ENCODE assay signal across 8 mouse cellular contexts in genomic region chr14:57423432-57424211, GRCm38 (mm10). TPM values are rescaled to one million over a fixed set of nuclear protein-coding genes. Genes with fewer than 3 reads are reported as not detected.
DNase-seq lines count a peak whose midpoint lies in the region; ATAC-seq and TF ChIP-seq lines count a peak whose summit lies in the region.

TSS of gene Ift88 (plus strand) at chr14:57424062.

- no peaks in the 10 kb centered on the region for H3K36me3 ChIP-seq in embryonic facial prominence, embryonic 14.5 days (ENCODE audit: control insufficient read depth, insufficient read depth, low read length)
- no peaks in the 10 kb centered on the region for H3K36me3 ChIP-seq in heart, adult 2 months (ENCODE audit: control insufficient read depth, insufficient read depth, low read length)
- no peaks in the 10 kb centered on the region for H3K36me3 ChIP-seq in limb, embryonic 13.5 days
- H3K36me3 ChIP-seq in midbrain, embryonic 16.5 days (ENCODE audit: control insufficient read depth, insufficient read depth, low read length), result no peaks in the 10 kb centered on the region

- H3K27me3 ChIP-seq in embryonic facial prominence, embryonic 14.5 days (replicated peaks; ENCODE audit: control insufficient read depth, insufficient read depth, low read length), result no peaks in the 10 kb centered on the region
- H3K27me3 ChIP-seq in heart, adult 2 months (ENCODE audit: control insufficient read depth, insufficient read depth, low read length), result no peaks in the 10 kb centered on the region
- H3K27me3 ChIP-seq in limb, embryonic 13.5 days, result peaks cover 2% of the 10 kb centered on the region; the same call in 1 of the 2 replicates
- H3K27me3 ChIP-seq in midbrain, embryonic 16.5 days (ENCODE audit: control insufficient read depth, insufficient read depth, low read depth, low read length), result no peaks in the 10 kb centered on the region

- peak; percentile 99 for ATAC-seq in embryonic facial prominence, embryonic 14.5 days (ENCODE audit: low read depth)
- ATAC-seq in limb, embryonic 13.5 days (ENCODE audit: low FRiP score, low read depth), result peak; percentile 98
- peak; percentile 100 for ATAC-seq in midbrain, embryonic 16.5 days

- intact Hi-C loops in heart, adult 2 months (cut with DNase I), result loop anchor here (2.0 to 10.0 kb wide), 3 partner anchors 25 to 324 kb away; partner anchors contain the start of genes Cryl1 and Gm49361

- H3K4me2 ChIP-seq in embryonic facial prominence, embryonic 14.5 days (ENCODE audit: low read depth, low read length), result peak within 1 kb of the TSS; percentile 70
- H3K4me2 ChIP-seq in limb, embryonic 13.5 days (replicated peaks), result peak within 1 kb of the TSS; percentile 76
- H3K4me2 ChIP-seq in midbrain, embryonic 16.5 days (ENCODE audit: low read length), result peak within 1 kb of the TSS; percentile 77

- TF ChIP-seq EP300 in heart, adult 2 months (IDR thresholded peaks at IDR 0.05; ENCODE audit: insufficient read depth, low read depth, low read length), result peak; percentile 26; the same call in 1 of the 2 replicates

- DNase-seq in 3134 (ENCODE audit: extremely low read depth, insufficient read length, low spot score), result peak; percentile 91
- peak; percentile 71 to 88 for DNase-seq in adrenal gland, postnatal 4 days (ENCODE audit: low spot score in 2 of 2)
- peak; percentile 96 for DNase-seq in embryonic facial prominence, embryonic 14.5 days (ENCODE audit: low spot score)
- peak; percentile 95 to 97 for DNase-seq in heart, adult 2 months
- peak; percentile 89 to 93 for DNase-seq in kidney, adult 8-10 months
- DNase-seq in spleen, postnatal 10 days (ENCODE audit: low spot score in 2 of 2), result peak; percentile 75 to 89

- 0 out of 2 replicates have a peak, but pooled peaks cover 3% of the 10 kb centered on the region for H3K4me1 ChIP-seq in embryonic facial prominence, embryonic 14.5 days (ENCODE audit: control insufficient read depth, insufficient read depth, low read length)
- H3K4me1 ChIP-seq in heart, adult 2 months (ENCODE audit: control insufficient read depth, insufficient read depth, low read length), result peaks cover 1% of the 10 kb centered on the region; the same call in 1 of the 2 replicates
- peaks cover 11% of the 10 kb centered on the region for H3K4me1 ChIP-seq in limb, embryonic 13.5 days
- H3K4me1 ChIP-seq in midbrain, embryonic 16.5 days (ENCODE audit: control insufficient read depth, insufficient read depth, low read length), result peaks cover 3% of the 10 kb centered on the region

- WGBS in embryonic facial prominence, embryonic 14.5 days, result 7% methylated on average over 25 of the region's 42 CpGs
- 2% methylated on average over 42 of the region's 42 CpGs for WGBS in heart, adult 2 months
- 4% methylated on average over 37 of the region's 42 CpGs for WGBS in limb, embryonic 13.5 days
- 3% methylated on average over 38 of the region's 42 CpGs for WGBS in midbrain, embryonic 16.5 days

- TF ChIP-seq CTCF in heart, adult 2 months (IDR thresholded peaks at IDR 0.05), result peak; percentile 19; the same call in 1 of the 2 replicates

- H3K9ac ChIP-seq in embryonic facial prominence, embryonic 14.5 days (ENCODE audit: low read depth, low read length), result peak within 1 kb of the TSS; percentile 85
- H3K9ac ChIP-seq in heart, adult 2 months (ENCODE audit: low read depth, low read length), result peak within 1 kb of the TSS; percentile 97
- peak within 1 kb of the TSS; percentile 87 for H3K9ac ChIP-seq in limb, embryonic 13.5 days
- H3K9ac ChIP-seq in midbrain, embryonic 16.5 days (ENCODE audit: low read depth, low read length), result peak within 1 kb of the TSS; percentile 91

- no peaks in the 10 kb centered on the region for H3K9me3 ChIP-seq in embryonic facial prominence, embryonic 14.5 days (ENCODE audit: control insufficient read depth, low read length)
- no peaks in the 10 kb centered on the region for H3K9me3 ChIP-seq in limb, embryonic 13.5 days
- no peaks in the 10 kb centered on the region for H3K9me3 ChIP-seq in midbrain, embryonic 16.5 days (replicated peaks; ENCODE audit: control insufficient read depth, low read length, poor library complexity, severe bottlenecking)

- TF ChIP-seq POLR2A in heart, adult 2 months (IDR thresholded peaks at IDR 0.05; ENCODE audit: insufficient read depth, low read depth, low read length), result peak; percentile 90

- H3K27ac ChIP-seq in embryonic facial prominence, embryonic 14.5 days (replicated peaks; ENCODE audit: low read depth, low read length), result no peak within 1 kb of the TSS; the same call in 1 of the 2 replicates
- peak within 1 kb of the TSS; percentile 81 for H3K27ac ChIP-seq in heart, adult 2 months
- H3K27ac ChIP-seq in limb, embryonic 13.5 days, result peak within 1 kb of the TSS; percentile 28
- H3K27ac ChIP-seq in midbrain, embryonic 16.5 days (ENCODE audit: low read length), result peak within 1 kb of the TSS; percentile 77

- H3K4me3 ChIP-seq in embryonic facial prominence, embryonic 14.5 days (ENCODE audit: low read depth, low read length), result peak within 1 kb of the TSS; percentile 90
- H3K4me3 ChIP-seq in heart, adult 2 months, result peak within 1 kb of the TSS; percentile 87
- H3K4me3 ChIP-seq in limb, embryonic 13.5 days, result peak within 1 kb of the TSS; percentile 97
- peak within 1 kb of the TSS; percentile 96 for H3K4me3 ChIP-seq in midbrain, embryonic 16.5 days (ENCODE audit: low read depth, low read length)

- no peaks in the 10 kb centered on the region for H3K79me2 ChIP-seq in heart, adult 2 months (replicated peaks; ENCODE audit: control insufficient read depth, insufficient read depth, low read length)

RNA-seq across cellular contexts. Expression of gene Ift88, which starts in this region (rescaled TPM):
- total RNA-seq in adrenal gland, postnatal 4 days (2021), result 10 to 100 TPM; 10.1 to 12.9 TPM
- polyA plus RNA-seq in embryonic facial prominence, embryonic 14.5 days (2014; fragmentation: Nextera tagmentation; extraction: Ambion mirVana), result 16.4 and 17.4 TPM in 2 replicates
- 1 to 10 TPM; 4.5 to 5.1 TPM for total RNA-seq in heart, adult 2 months (2021)
- polyA plus RNA-seq in heart, adult 2 months (2012; rRNA removed), result 2.6 and 4.3 TPM in 2 replicates
- 19.0 and 21.5 TPM in 2 replicates for polyA plus RNA-seq in limb, embryonic 13.5 days (2015; fragmentation: Nextera tagmentation; extraction: Ambion mirVana)
- polyA plus RNA-seq in midbrain, embryonic 16.5 days (2015; fragmentation: Nextera tagmentation; extraction: Ambion mirVana), result 17.3 and 19.4 TPM in 2 replicates
